Mouse (Mus musculus) embryonic facial prominence, embryonic 11.5 days (tissue): ENCODE data around the gene Cnksr1. TPM values are rescaled to one million over a fixed set of nuclear protein-coding genes. Genes with fewer than 3 reads are reported as not detected.
"Not testable (repeated sequence)": the region's sequence is repeated elsewhere in the genome, so short reads cannot be mapped to it uniquely, and the experiment has no call there.

ENCODE experiments used
- ATAC-seq: fragments of 200-750 bp; cut with Nextera tagmentation; replicated peaks from 2 replicates; pipeline ENCODE4 v1.8.0; 2017; ENCODE audit warnings: low read depth; ENCODE audit not compliant: insufficient number of reproducible peaks, low FRiP score, low TSS enrichment
- DNase-seq: peaks from one replicate; pipeline ENCODE4 v3.0.0-alpha.2; 2015; ENCODE audit warnings: low spot score
- H3K27ac ChIP-seq: fragments of 300-500 bp; sonication (generic); replicated peaks from 2 replicates; pipeline ENCODE4 v1.5.1; 2014; ENCODE audit warnings: mild to moderate bottlenecking, low read depth, low read length, control low read depth
- H3K27me3 ChIP-seq: fragments of 300-500 bp; sonication (generic); 2 replicates; pipeline ENCODE4 v1.6.1; 2014; ENCODE audit warnings: mild to moderate bottlenecking, low read length, moderate library complexity, mixed read lengths; ENCODE audit not compliant: control insufficient read depth, insufficient read depth
- H3K36me3 ChIP-seq: fragments of 300-500 bp; sonication (generic); replicated peaks from 2 replicates; pipeline ENCODE4 v1.6.1; 2014; ENCODE audit warnings: low read depth, mild to moderate bottlenecking, low read length, moderate library complexity, mixed read lengths; ENCODE audit not compliant: control insufficient read depth, insufficient read depth
- H3K4me1 ChIP-seq: fragments of 300-500 bp; sonication (generic); 2 replicates; pipeline ENCODE4 v1.6.1; 2014; ENCODE audit warnings: low read length, mixed read lengths; ENCODE audit not compliant: control insufficient read depth, insufficient read depth
- H3K4me2 ChIP-seq: fragments of 300-500 bp; sonication (generic); 2 replicates; pipeline ENCODE4 v1.6.1; 2014; ENCODE audit warnings: low read depth, mild to moderate bottlenecking, control low read depth, low read length, moderate library complexity
- H3K4me3 ChIP-seq: fragments of 300-500 bp; sonication (generic); 2 replicates; pipeline ENCODE4 v1.5.1; 2014; ENCODE audit warnings: low read depth, low read length, control low read depth
- H3K9ac ChIP-seq: fragments of 300-500 bp; sonication (generic); replicated peaks from 2 replicates; pipeline ENCODE4 v1.6.1; 2014; ENCODE audit warnings: mild to moderate bottlenecking, control low read depth, low read length
- H3K9me3 ChIP-seq: fragments of 300-500 bp; sonication (generic); replicated peaks from 2 replicates; pipeline ENCODE4 v1.6.1; 2016; ENCODE audit warnings: mild to moderate bottlenecking, low read length, inconsistent platforms, mixed read lengths; ENCODE audit not compliant: control insufficient read depth
- WGBS: fragments of 180-500 bp; shearing (Covaris S2); extraction: QIAGEN DNeasy Blood & Tissue Kit; methylation state at CpG from one replicate; pipeline ENCODE4 v1.1.7; 2014; 5-methylcytosine and 5-hydroxymethylcytosine counted together
- polyA plus RNA-seq: library from polyadenylated mRNA; unstranded; fragments of >200 nt; fragmentation: Nextera tagmentation; extraction: Ambion mirVana; gene quantifications from 2 replicates; pipeline ENCODE4 v1.2.1, GENCODE M21; 2014

Cnksr1 gene
- polyA plus RNA-seq, 1 experiment from 2014 or later = 0.93 TPM

DNA sequence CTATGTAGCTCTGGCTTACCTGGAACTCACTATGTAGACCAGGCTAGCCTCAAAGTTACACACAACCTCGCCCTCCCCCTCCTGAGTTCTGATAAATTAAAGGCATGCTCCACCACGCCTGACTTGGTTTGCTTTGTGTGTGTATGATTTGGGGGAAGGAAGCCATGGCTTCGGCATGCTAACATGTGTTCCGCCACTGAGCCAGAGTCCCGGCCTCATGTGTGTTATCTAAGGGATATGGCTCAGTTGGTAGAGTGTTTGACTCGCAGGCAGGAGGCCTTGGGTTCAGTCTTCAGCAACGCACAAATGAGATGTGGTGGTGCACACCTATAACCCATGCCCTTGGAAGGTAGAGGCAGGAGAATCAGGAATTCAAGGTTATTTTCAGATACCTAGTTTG is 33.8 kb upstream of the Cnksr1 start:
- Histone ChIP-seq H3K27me3 (no peaks in the 10 kb centered on the region), H3K36me3 (no peaks in the 10 kb centered on the region)
- ATAC-seq = no peak

DNA sequence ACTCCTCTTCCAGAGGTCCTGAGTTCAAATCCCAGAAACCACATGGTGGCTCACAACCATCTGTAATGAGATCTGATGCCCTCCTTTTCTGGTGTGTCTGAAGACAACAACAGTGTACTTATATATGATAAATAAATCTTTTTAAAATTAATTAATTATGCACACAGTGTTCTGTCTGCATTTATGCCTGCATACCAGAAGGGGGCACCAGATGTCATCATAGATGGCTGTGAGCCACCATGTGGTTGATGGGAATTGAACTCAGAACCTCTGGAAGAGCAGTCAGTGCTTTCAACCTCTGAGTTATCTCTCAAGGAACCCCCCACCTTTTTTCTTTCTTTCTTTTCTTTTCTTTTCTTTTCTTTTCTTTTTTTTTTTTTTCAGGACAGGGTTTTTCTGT is 31.4 kb upstream of the Cnksr1 start:
- H3K36me3 ChIP-seq, H3K27ac ChIP-seq, H3K4me1 ChIP-seq, H3K4me3 ChIP-seq, ATAC-seq, H3K4me2 ChIP-seq, H3K27me3 ChIP-seq, H3K9ac ChIP-seq, DNase-seq, H3K9me3 ChIP-seq: not testable (repeated sequence)

More for the DNA sequence above, 33.8 kb upstream of the Cnksr1 start:
- Histone ChIP-seq H3K4me2 (no peak overlapping the region), H3K4me1 (no peaks in the 10 kb centered on the region), H3K9me3 (no peaks in the 10 kb centered on the region), H3K27ac (no peak overlapping the region), H3K4me3 (no peak overlapping the region), H3K9ac (no peak overlapping the region)
- DNase-seq = no peak
- 84% methylated on average over 7 of the region's 7 CpGs for WGBS

DNA sequence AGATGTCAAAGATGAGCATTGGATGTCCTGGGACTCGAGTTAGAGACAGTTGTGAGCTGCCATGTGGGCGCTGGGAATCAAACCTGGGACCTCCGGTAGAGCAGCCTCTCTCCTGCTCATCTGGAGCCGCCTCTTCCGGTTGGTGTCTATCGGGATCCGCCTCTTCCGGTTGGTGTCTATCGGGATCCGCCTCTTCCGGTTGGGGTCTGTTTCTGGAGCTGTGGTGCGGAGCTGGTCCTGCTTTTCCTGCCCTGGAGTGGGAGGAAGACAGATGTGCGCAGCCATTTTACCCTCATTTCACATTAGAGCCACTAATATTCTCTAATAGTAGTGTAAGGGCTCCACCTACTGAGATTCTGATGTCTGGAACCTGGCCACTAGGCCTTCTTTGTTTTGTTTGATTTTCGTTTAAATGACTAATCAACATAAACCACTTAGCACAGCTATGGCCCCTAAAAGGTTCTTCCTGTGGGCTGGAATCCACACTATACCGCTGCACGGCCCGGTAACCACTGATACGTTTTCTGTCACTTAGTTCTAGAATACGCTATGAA is 30.0 kb upstream of the Cnksr1 start:
- DNase-seq (no peak), ATAC-seq (no peak)
- Histone ChIP-seq H3K27me3 (no peaks in the 10 kb centered on the region), H3K9ac (no peak overlapping the region), H3K36me3 (no peaks in the 10 kb centered on the region), H3K4me1 (no peaks in the 10 kb centered on the region), H3K4me3 (no peak overlapping the region), H3K4me2 (no peak overlapping the region), H3K27ac (no peak overlapping the region), H3K9me3 (no peaks in the 10 kb centered on the region)
- WGBS = 86% methylated on average over 19 of the region's 19 CpGs

DNA sequence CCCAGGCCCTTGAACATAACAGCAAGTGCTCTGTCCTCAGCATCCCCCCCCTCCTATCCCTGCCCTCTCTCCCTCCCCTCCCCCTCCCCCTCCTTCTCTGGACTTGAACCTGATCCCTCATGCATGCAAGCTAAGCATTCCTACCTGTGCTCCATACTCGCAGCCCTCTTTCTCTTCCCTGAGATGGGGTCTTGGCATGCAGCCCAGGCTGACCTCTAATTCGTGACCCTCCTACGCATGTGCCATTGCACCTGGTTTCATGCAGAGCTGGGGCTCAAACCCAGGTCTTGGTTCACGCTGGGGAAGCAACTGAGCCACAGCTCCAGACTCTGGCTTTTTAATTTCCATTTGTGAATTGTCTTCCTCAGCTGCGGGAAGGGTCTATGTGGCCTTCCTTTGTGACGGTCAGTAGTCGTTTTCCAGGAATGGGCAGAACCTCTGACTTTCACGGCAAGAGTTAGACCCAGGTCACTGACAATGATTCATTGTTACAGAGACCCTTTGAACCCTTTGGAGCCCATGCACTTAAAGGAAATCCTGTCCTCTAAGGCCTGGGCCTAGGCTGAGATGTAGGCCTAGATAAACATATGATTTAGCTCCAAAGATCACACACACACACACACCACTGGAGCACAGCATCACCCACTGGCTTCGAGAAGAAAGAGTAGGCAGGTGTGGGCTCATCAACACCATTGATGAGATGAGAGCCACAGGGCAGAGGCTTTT is 27.8 kb upstream of the Cnksr1 start:
- DNase-seq (no peak), ATAC-seq (no peak)
- Histone ChIP-seq H3K9me3 (no peaks in the 10 kb centered on the region), H3K27me3 (no peaks in the 10 kb centered on the region), H3K4me2 (no peak overlapping the region), H3K36me3 (no peaks in the 10 kb centered on the region), H3K4me1 (no peaks in the 10 kb centered on the region), H3K9ac (no peak overlapping the region), H3K4me3 (no peak overlapping the region), H3K27ac (no peak overlapping the region)
- WGBS = 56% methylated on average over 9 of the region's 9 CpGs

DNA sequence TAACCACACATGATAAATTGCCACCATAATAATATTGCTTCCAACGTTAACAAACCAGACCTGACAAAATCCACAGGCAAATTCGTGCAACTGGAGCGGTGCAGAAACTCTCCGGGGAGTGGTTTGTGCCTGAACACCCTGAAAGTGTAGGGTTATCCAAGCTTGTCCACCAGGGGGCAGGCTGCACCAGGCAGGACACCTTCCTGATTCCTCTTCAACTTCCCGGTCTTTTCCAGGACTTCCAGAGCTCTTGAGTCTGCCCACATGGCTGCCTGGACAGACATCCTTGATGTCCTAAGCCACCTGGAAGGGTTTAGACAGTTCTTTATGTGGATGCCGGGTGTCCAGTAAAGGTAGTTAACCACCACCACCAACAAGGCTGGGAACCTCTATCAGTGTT is 25.0 kb upstream of the Cnksr1 start:
- Histone ChIP-seq H3K9me3 (no peaks in the 10 kb centered on the region), H3K9ac (no peak overlapping the region), H3K4me3 (no peak overlapping the region), H3K4me1 (no peaks in the 10 kb centered on the region), H3K4me2 (no peak overlapping the region), H3K36me3 (no peaks in the 10 kb centered on the region), H3K27ac (no peak overlapping the region), H3K27me3 (no peaks in the 10 kb centered on the region)
- ATAC-seq (no peak), DNase-seq (peak; percentile 69)
- 35% methylated on average over 6 of the region's 6 CpGs for WGBS

- Histone ChIP-seq H3K27ac (no peak overlapping the region), H3K4me1 (peaks cover 18% of the 10 kb centered on the region)
- WGBS = 59% methylated on average over 11 of the region's 11 CpGs
Observed at GRCm38 (mm10) chr4:134258354-134258753, 20.2 kb upstream of the Cnksr1 start.

GRCm38 (mm10) chr4:134257198-134258009 is 19.2 kb upstream of the Cnksr1 start:
- DNase-seq = no peak
- 10% methylated on average over 11 of the region's 11 CpGs for WGBS

More at GRCm38 (mm10) chr4:134258354-134258753, 20.2 kb upstream of the Cnksr1 start:
- no peaks in the 10 kb centered on the region for H3K36me3 ChIP-seq
- no peak overlapping the region for H3K9ac ChIP-seq
- ATAC-seq = no peak
- no peaks in the 10 kb centered on the region for H3K9me3 ChIP-seq
- no peaks in the 10 kb centered on the region; the same call in 1 of the 2 replicates for H3K27me3 ChIP-seq
- H3K4me2 ChIP-seq = no peak overlapping the region
- H3K4me3 ChIP-seq = no peak overlapping the region
- DNase-seq = no peak

More at GRCm38 (mm10) chr4:134257198-134258009, 19.2 kb upstream of the Cnksr1 start:
- Histone ChIP-seq H3K9ac (no peak overlapping the region; the same call in 1 of the 2 replicates), H3K36me3 (no peaks in the 10 kb centered on the region), H3K27ac (no peak overlapping the region), H3K9me3 (no peaks in the 10 kb centered on the region), H3K4me2 (no peak overlapping the region), H3K27me3 (peaks cover 8% of the 10 kb centered on the region), H3K4me3 (no peak overlapping the region), H3K4me1 (peaks cover 18% of the 10 kb centered on the region)
- no peak for ATAC-seq
